Mouse (Mus musculus) thymus, adult 2 months (tissue): ENCODE measurements around the gene Pym1. TPM values are rescaled to one million over a fixed set of nuclear protein-coding genes. Genes with fewer than 3 reads are reported as not detected.

Source experiments
- DNase-seq: peaks from one replicate; pipeline ENCODE4 v3.0.0; 2021
- H3K27ac ChIP-seq: fragments of 200-500 bp; 2 replicates; pipeline ENCODE4 v1.5.1; 2012; ENCODE audit warnings: low read length, control low read depth; ENCODE audit not compliant: control insufficient read depth, insufficient read depth
- H3K27me3 ChIP-seq: fragments of 200-500 bp; 2 replicates; pipeline ENCODE4 v1.6.1; 2012; ENCODE audit warnings: mild to moderate bottlenecking, low read length, moderate library complexity, mixed read lengths; ENCODE audit not compliant: control insufficient read depth, insufficient read depth
- H3K36me3 ChIP-seq: fragments of 200-500 bp; 2 replicates; pipeline ENCODE4 v1.6.1; 2012; ENCODE audit warnings: mild to moderate bottlenecking, low read length, moderate library complexity; ENCODE audit not compliant: control insufficient read depth, insufficient read depth
- H3K4me1 ChIP-seq: fragments of 200-500 bp; replicated peaks from 2 replicates; pipeline ENCODE4 v1.6.1; 2012; ENCODE audit warnings: low read length; ENCODE audit not compliant: control insufficient read depth, insufficient read depth
- H3K4me3 ChIP-seq: fragments of 200-500 bp; 2 replicates; pipeline ENCODE4 v1.5.1; 2012; ENCODE audit warnings: mild to moderate bottlenecking, low read length, control low read depth, moderate library complexity; ENCODE audit not compliant: control insufficient read depth, insufficient read depth
- CTCF ChIP-seq: fragments of 200-500 bp; IDR thresholded peaks from 2 replicates; pipeline ENCODE4 v1.5.1; 2012; ENCODE audit warnings: mild to moderate bottlenecking, control low read depth, low read length, moderate library complexity, borderline replicate concordance; ENCODE audit not compliant: control insufficient read depth, poor library complexity, insufficient read depth; ENCODE audit errors: extremely low read depth
- POLR2A ChIP-seq: fragments of 200-500 bp; IDR thresholded peaks from 2 replicates; pipeline ENCODE4 v1.6.1; 2012; ENCODE audit warnings: mild to moderate bottlenecking, low read length, control low read depth, moderate library complexity; ENCODE audit not compliant: control insufficient read depth, poor library complexity, insufficient read depth; ENCODE audit errors: extremely low read depth
- WGBS: fragments of 180-500 bp; shearing (Covaris S2); methylation state at CpG from one replicate; pipeline ENCODE4 v1.1.7; 2018; 5-methylcytosine and 5-hydroxymethylcytosine counted together
- polyA plus RNA-seq: library from polyadenylated mRNA; depleted of rRNA; stranded (reverse); fragments of >200 nt; gene quantifications from 2 replicates; pipeline ENCODE4 v1.2.3, GENCODE M21; 2012

The Pym1 gene
- polyA plus RNA-seq, 1 experiment, result 70.0 TPM

- Histone ChIP-seq H3K27ac (no peak overlapping the region), H3K27me3 (no peaks in the 10 kb centered on the region), H3K36me3 (no peaks in the 10 kb centered on the region), H3K4me1 (no peaks in the 10 kb centered on the region), H3K4me3 (no peak overlapping the region)
- TF ChIP-seq CTCF (no peak), POLR2A (no peak)
- no peak for DNase-seq
- WGBS, result 31% methylated on average over 5 of the region's 5 CpGs
Observed at GRCm38 (mm10) chr10:128773685-128774084, 26.0 kb downstream of the Pym1 start.

DNA sequence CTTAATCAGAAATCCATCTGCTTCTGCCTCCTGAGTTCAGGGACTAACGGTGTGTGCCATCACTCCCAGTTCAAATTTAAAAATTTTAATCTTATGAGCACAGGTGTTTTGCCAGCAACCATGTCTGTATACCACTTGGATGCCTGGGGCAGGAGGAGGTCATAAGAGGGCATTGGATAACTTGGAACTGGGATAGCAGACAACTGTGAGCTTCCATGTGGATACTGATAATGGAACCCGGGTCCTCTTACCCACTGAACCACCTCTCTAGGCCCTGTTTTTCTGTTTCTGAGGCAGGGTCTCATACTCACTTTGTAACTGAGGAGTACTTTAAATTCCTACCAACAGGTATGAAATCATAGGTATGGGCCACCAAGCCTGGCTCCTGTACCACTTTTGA lies 30.8 kb downstream of the Pym1 start:
- DNase-seq, result no peak
- no peaks in the 10 kb centered on the region for H3K36me3 ChIP-seq
- TF ChIP-seq POLR2A (no peak), CTCF (no peak)
- no peak overlapping the region for H3K4me3 ChIP-seq
- H3K27me3 ChIP-seq, result no peaks in the 10 kb centered on the region
- 93% methylated on average over 2 of the region's 2 CpGs for WGBS
- no peak overlapping the region for H3K27ac ChIP-seq
- peaks cover 7% of the 10 kb centered on the region for H3K4me1 ChIP-seq

DNA sequence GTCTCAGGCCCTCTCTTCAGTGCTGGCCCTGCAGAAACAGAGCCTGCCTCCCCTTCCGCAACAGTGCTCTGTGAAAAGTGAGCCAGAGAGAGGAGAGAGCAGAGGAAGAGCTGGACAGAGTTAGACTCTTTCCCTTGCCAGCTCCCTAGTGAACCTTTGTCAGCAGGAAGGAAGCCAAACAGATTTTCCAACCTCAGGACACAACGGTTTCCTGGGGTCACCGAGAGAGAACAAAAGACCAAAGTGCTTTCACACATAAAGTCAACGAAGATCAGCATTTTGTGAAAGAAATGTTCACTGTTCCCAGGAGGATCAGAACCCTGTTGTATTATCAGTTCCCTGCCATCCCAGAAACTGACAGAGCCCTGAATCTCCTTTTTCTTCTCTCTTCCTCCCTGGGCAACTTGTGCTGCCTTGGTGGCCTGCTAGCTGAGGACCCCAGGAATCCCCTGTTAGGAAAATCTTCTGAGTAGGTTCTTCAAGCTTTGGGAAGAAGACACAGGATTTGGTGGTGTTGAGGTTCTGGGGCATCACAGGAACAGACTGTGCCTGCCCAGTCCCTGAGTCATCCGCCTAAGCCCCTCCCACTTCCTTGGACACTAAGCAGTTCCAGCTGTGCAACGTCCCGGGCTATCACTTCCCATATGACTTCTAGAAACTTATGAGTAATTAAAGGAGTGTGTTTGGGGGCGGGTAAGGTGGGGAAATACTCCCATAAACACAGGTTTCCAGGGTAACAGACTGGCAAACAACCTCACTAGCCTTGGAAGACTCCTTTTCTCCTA lies 31.5 kb downstream of the Pym1 start:
- WGBS, result 22% methylated on average over 8 of the region's 8 CpGs
- no peak for TF ChIP-seq CTCF
- TF ChIP-seq POLR2A, result no peak
- no peaks in the 10 kb centered on the region for H3K27me3 ChIP-seq
- DNase-seq, result no peak
- no peak overlapping the region for H3K4me3 ChIP-seq
- H3K4me1 ChIP-seq, result peaks cover 7% of the 10 kb centered on the region
- H3K36me3 ChIP-seq, result no peaks in the 10 kb centered on the region
- H3K27ac ChIP-seq, result no peak overlapping the region

- TF ChIP-seq CTCF (no peak), POLR2A (no peak)
- no peak overlapping the region for H3K27ac ChIP-seq
- DNase-seq, result no peak
- no peaks in the 10 kb centered on the region for H3K27me3 ChIP-seq
- no peak overlapping the region for H3K4me3 ChIP-seq
- H3K4me1 ChIP-seq, result peaks cover 7% of the 10 kb centered on the region
- WGBS, result 77% methylated on average over 1 of the region's 1 CpGs
- H3K36me3 ChIP-seq, result no peaks in the 10 kb centered on the region
Observed at GRCm38 (mm10) chr10:128780200-128780599, 32.5 kb downstream of the Pym1 start.

DNA sequence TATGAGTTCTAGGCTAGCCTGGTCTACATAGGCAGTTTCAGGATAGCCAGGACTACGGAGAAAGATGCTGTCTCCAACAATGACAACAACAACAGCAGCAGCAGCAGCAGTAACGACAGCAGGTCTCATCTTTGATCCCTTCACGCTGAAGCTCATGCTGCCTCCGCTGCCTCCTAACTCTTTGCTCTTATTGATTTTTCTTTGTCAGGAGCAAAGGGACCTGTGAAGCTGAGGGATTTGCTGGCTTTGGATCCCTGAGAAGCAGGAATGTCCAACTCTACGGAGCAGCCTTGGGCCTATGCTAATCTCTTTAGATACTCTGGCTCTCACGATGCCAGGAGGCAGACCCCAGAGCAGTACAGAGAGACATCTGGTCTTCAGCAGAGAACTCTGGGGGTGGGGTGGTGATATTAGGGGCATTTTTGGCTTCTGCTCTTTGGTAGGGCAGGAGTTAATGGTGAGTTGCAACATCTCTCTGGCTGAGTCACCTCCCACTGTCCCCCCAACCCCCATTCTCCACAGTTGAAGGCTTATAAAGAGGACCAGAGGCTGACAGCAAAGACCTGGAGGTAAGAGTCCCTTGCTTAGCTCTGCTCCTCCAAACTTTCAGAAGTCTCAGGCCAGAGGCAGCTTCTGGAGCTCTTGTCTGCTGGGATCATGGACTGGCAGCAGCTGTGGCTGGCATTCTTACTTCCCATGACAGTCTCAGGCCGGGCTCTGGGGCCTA lies 42.9 kb downstream of the Pym1 start, which contains the start of gene Mmp19:
TSS of gene Mmp19 (plus strand) at position 513 of the 727 bp plus-strand sequence.
- H3K27ac ChIP-seq, result no peak within 1 kb of the TSS
- no peaks in the 10 kb centered on the region for H3K36me3 ChIP-seq
- no peak for DNase-seq
- TF ChIP-seq CTCF, result no peak
- TF ChIP-seq POLR2A, result no peak
- no peaks in the 10 kb centered on the region for H3K4me1 ChIP-seq
- 93% methylated on average over 7 of the region's 7 CpGs for WGBS
- H3K4me3 ChIP-seq, result no peak within 1 kb of the TSS
- H3K27me3 ChIP-seq, result no peaks in the 10 kb centered on the region

GRCm38 (mm10) chr10:128792041-128792440 lies 44.4 kb downstream of the Pym1 start:
- H3K27ac ChIP-seq, result no peak overlapping the region
- H3K27me3 ChIP-seq, result no peaks in the 10 kb centered on the region
- DNase-seq, result no peak
- no peaks in the 10 kb centered on the region for H3K36me3 ChIP-seq
- H3K4me3 ChIP-seq, result no peak overlapping the region
- TF ChIP-seq CTCF, result no peak
- TF ChIP-seq POLR2A, result no peak
- no peaks in the 10 kb centered on the region for H3K4me1 ChIP-seq
